Mouse (Mus musculus) hindbrain, embryonic 16.5 days (tissue): ENCODE results near the gene Fam204a. TPM values are rescaled to one million over a fixed set of nuclear protein-coding genes. Genes with fewer than 3 reads are reported as not detected.

Source experiments
- ATAC-seq: fragments of 200-750 bp; cut with Nextera tagmentation; 2 replicates; pipeline ENCODE4 v1.8.0; 2017; ENCODE audit warnings: moderate TSS enrichment, moderate library complexity
- H3K27ac ChIP-seq: fragments of 300-500 bp; sonication (generic); 2 replicates; pipeline ENCODE4 v1.5.1; 2014; ENCODE audit warnings: low read depth, mild to moderate bottlenecking, control low read depth, low read length, moderate library complexity
- H3K27me3 ChIP-seq: fragments of 300-500 bp; sonication (generic); replicated peaks from 2 replicates; pipeline ENCODE4 v1.6.1; 2014; ENCODE audit warnings: low read length; ENCODE audit not compliant: control insufficient read depth, insufficient read depth
- H3K36me3 ChIP-seq: fragments of 300-500 bp; sonication (generic); 2 replicates; pipeline ENCODE4 v1.6.1; 2014; ENCODE audit warnings: mild to moderate bottlenecking, low read length, moderate library complexity, mixed read lengths; ENCODE audit not compliant: control insufficient read depth, insufficient read depth
- H3K4me1 ChIP-seq: fragments of 300-500 bp; sonication (generic); 2 replicates; pipeline ENCODE4 v1.6.1; 2014; ENCODE audit warnings: low read depth, low read length; ENCODE audit not compliant: control insufficient read depth, insufficient read depth
- H3K4me2 ChIP-seq: fragments of 300-500 bp; sonication (generic); 2 replicates; pipeline ENCODE4 v1.6.1; 2014; ENCODE audit warnings: mild to moderate bottlenecking, low read length, control low read depth, moderate library complexity
- H3K4me3 ChIP-seq: fragments of 300-500 bp; sonication (generic); 2 replicates; pipeline ENCODE4 v1.5.1; 2014; ENCODE audit warnings: mild to moderate bottlenecking, low read length, control low read depth, moderate library complexity
- H3K9ac ChIP-seq: fragments of 300-500 bp; sonication (generic); 2 replicates; pipeline ENCODE4 v1.6.1; 2014; ENCODE audit warnings: low read depth, mild to moderate bottlenecking, control low read depth, low read length, moderate library complexity
- H3K9me3 ChIP-seq: fragments of 300-500 bp; sonication (generic); 2 replicates; pipeline ENCODE4 v1.6.1; 2014; ENCODE audit warnings: mild to moderate bottlenecking, low read length, moderate library complexity; ENCODE audit not compliant: control insufficient read depth
- WGBS: fragments of 180-500 bp; shearing (Covaris S2); extraction: QIAGEN DNeasy Blood & Tissue Kit; methylation state at CpG from one replicate; pipeline ENCODE4 v1.1.7; 2014; 5-methylcytosine and 5-hydroxymethylcytosine counted together
- polyA plus RNA-seq: library from polyadenylated mRNA; unstranded; fragments of >200 nt; fragmentation: Nextera tagmentation; extraction: Ambion mirVana; gene quantifications from 2 replicates; pipeline ENCODE4 v1.2.1, GENCODE M21; 2015

Gene Fam204a
- polyA plus RNA-seq, result 50.3 and 55.0 TPM in 2 replicates

- WGBS, result under 1% methylated on average over 68 of the region's 68 CpGs
- H3K4me1 ChIP-seq, result peaks cover 8% of the 10 kb centered on the region
- peak; percentile 100 for ATAC-seq
- H3K36me3 ChIP-seq, result no peaks in the 10 kb centered on the region
- H3K9ac ChIP-seq, result peak within 1 kb of the TSS; percentile 96
- peak within 1 kb of the TSS; percentile 61 for H3K4me2 ChIP-seq
- H3K27ac ChIP-seq, result peak within 1 kb of the TSS; percentile 97
- H3K9me3 ChIP-seq, result no peaks in the 10 kb centered on the region
- no peaks in the 10 kb centered on the region for H3K27me3 ChIP-seq
- H3K4me3 ChIP-seq, result peak within 1 kb of the TSS; percentile 83
These were observed at the start of gene Fam204a for GRCm38 (mm10) chr19:60225899-60226844. Fam204a (minus strand) TSS chr19:60226701.

GRCm38 (mm10) chr19:60265789-60266188, 39.3 kb upstream of the Fam204a start:
- Histone ChIP-seq H3K4me3 (no peak overlapping the region), H3K27ac (no peak overlapping the region), H3K36me3 (no peaks in the 10 kb centered on the region), H3K4me1 (no peaks in the 10 kb centered on the region), H3K9me3 (no peaks in the 10 kb centered on the region), H3K27me3 (no peaks in the 10 kb centered on the region), H3K4me2 (no peak overlapping the region), H3K9ac (no peak overlapping the region)
- WGBS, result 81% methylated on average over 1 of the region's 1 CpGs
- no peak for ATAC-seq

- no peaks in the 10 kb centered on the region for H3K4me1 ChIP-seq
- no peak overlapping the region for H3K9ac ChIP-seq
- no peaks in the 10 kb centered on the region for H3K9me3 ChIP-seq
- no peak overlapping the region for H3K27ac ChIP-seq
- no peak overlapping the region for H3K4me2 ChIP-seq
- ATAC-seq, result no peak
- WGBS, result 45% methylated on average over 5 of the region's 5 CpGs
- H3K27me3 ChIP-seq, result no peaks in the 10 kb centered on the region
- no peak overlapping the region for H3K4me3 ChIP-seq
- no peaks in the 10 kb centered on the region for H3K36me3 ChIP-seq
These were observed 34.2 kb upstream of the Fam204a start for GRCm38 (mm10) chr19:60260689-60261088.

- no peak overlapping the region for H3K9ac ChIP-seq
- no peaks in the 10 kb centered on the region for H3K27me3 ChIP-seq
- no peaks in the 10 kb centered on the region for H3K9me3 ChIP-seq
- 37% methylated on average over 2 of the region's 2 CpGs for WGBS
- no peaks in the 10 kb centered on the region for H3K4me1 ChIP-seq
- no peak overlapping the region for H3K27ac ChIP-seq
- H3K36me3 ChIP-seq, result no peaks in the 10 kb centered on the region
- no peak for ATAC-seq
- no peak overlapping the region for H3K4me2 ChIP-seq
- H3K4me3 ChIP-seq, result no peak overlapping the region
These were observed 25.5 kb upstream of the Fam204a start for GRCm38 (mm10) chr19:60252021-60252420.

- no peaks in the 10 kb centered on the region for H3K36me3 ChIP-seq
- H3K4me1 ChIP-seq, result no peaks in the 10 kb centered on the region
- H3K27ac ChIP-seq, result no peak overlapping the region
- H3K9ac ChIP-seq, result no peak overlapping the region
- no peak overlapping the region for H3K4me3 ChIP-seq
- no peaks in the 10 kb centered on the region for H3K27me3 ChIP-seq
- H3K4me2 ChIP-seq, result no peak overlapping the region
- no peaks in the 10 kb centered on the region for H3K9me3 ChIP-seq
- ATAC-seq, result 0 out of 2 replicates have a peak, but pooled peaks have one; percentile 24
- 44% methylated on average over 9 of the region's 9 CpGs for WGBS
These were observed 24.7 kb upstream of the Fam204a start for GRCm38 (mm10) chr19:60251197-60251596.

GRCm38 (mm10) chr19:60245250-60245649, 18.7 kb upstream of the Fam204a start:
- 88% methylated on average over 3 of the region's 3 CpGs for WGBS
- H3K27me3 ChIP-seq, result no peaks in the 10 kb centered on the region
- no peaks in the 10 kb centered on the region for H3K4me1 ChIP-seq
- H3K9me3 ChIP-seq, result no peaks in the 10 kb centered on the region
- H3K27ac ChIP-seq, result no peak overlapping the region
- H3K9ac ChIP-seq, result no peak overlapping the region
- H3K4me3 ChIP-seq, result no peak overlapping the region
- H3K36me3 ChIP-seq, result no peaks in the 10 kb centered on the region
- ATAC-seq, result no peak
- no peak overlapping the region for H3K4me2 ChIP-seq

GRCm38 (mm10) chr19:60242620-60243019, 16.1 kb upstream of the Fam204a start:
- Histone ChIP-seq H3K27me3 (no peaks in the 10 kb centered on the region), H3K36me3 (no peaks in the 10 kb centered on the region), H3K9ac (no peak overlapping the region), H3K4me1 (no peaks in the 10 kb centered on the region), H3K27ac (no peak overlapping the region), H3K4me3 (no peak overlapping the region), H3K9me3 (no peaks in the 10 kb centered on the region), H3K4me2 (no peak overlapping the region)
- 24% methylated on average over 7 of the region's 7 CpGs for WGBS
- ATAC-seq, result no peak

- no peak overlapping the region for H3K27ac ChIP-seq
- no peak for ATAC-seq
- WGBS, result 49% methylated on average over 7 of the region's 7 CpGs
- H3K4me1 ChIP-seq, result no peaks in the 10 kb centered on the region
- H3K4me2 ChIP-seq, result no peak overlapping the region
- H3K36me3 ChIP-seq, result no peaks in the 10 kb centered on the region
- no peak overlapping the region for H3K4me3 ChIP-seq
- H3K9me3 ChIP-seq, result no peaks in the 10 kb centered on the region
- H3K9ac ChIP-seq, result no peak overlapping the region
- no peaks in the 10 kb centered on the region for H3K27me3 ChIP-seq
These were observed 15.6 kb upstream of the Fam204a start for GRCm38 (mm10) chr19:60241916-60242602.

GRCm38 (mm10) chr19:60231542-60231941, 5.0 kb upstream of the Fam204a start:
- no peak overlapping the region for H3K4me2 ChIP-seq
- H3K9ac ChIP-seq, result no peak overlapping the region
- H3K4me3 ChIP-seq, result no peak overlapping the region
- WGBS, result 78% methylated on average over 2 of the region's 2 CpGs
- no peaks in the 10 kb centered on the region for H3K36me3 ChIP-seq
- H3K27me3 ChIP-seq, result no peaks in the 10 kb centered on the region
- H3K27ac ChIP-seq, result no peak overlapping the region
- H3K4me1 ChIP-seq, result peaks cover 3% of the 10 kb centered on the region; the same call in 1 of the 2 replicates
- no peak for ATAC-seq
- no peaks in the 10 kb centered on the region for H3K9me3 ChIP-seq
